Mouse (Mus musculus) intestine, embryonic 15.5 days (tissue): ENCODE results near the gene Cbln4. TPM values are rescaled to one million over a fixed set of nuclear protein-coding genes. Genes with fewer than 3 reads are reported as not detected.

Experiments
- ATAC-seq: fragments of 200-750 bp; cut with Nextera tagmentation; 2 replicates; pipeline ENCODE4 v1.8.0; 2017; ENCODE audit warnings: moderate TSS enrichment, moderate library complexity
- H3K27ac ChIP-seq: fragments of 300-500 bp; sonication (generic); 2 replicates; pipeline ENCODE4 v1.5.1; 2015; ENCODE audit warnings: mild to moderate bottlenecking, inconsistent platforms
- H3K27me3 ChIP-seq: fragments of 300-500 bp; sonication (generic); replicated peaks from 2 replicates; pipeline ENCODE4 v1.6.1; 2015; ENCODE audit warnings: inconsistent platforms
- H3K36me3 ChIP-seq: fragments of 300-500 bp; sonication (generic); 2 replicates; pipeline ENCODE4 v1.6.1; 2015; ENCODE audit warnings: inconsistent platforms
- H3K4me1 ChIP-seq: fragments of 300-500 bp; sonication (generic); replicated peaks from 2 replicates; pipeline ENCODE4 v1.6.1; 2015; ENCODE audit warnings: inconsistent platforms
- H3K4me2 ChIP-seq: fragments of 300-500 bp; sonication (generic); replicated peaks from 2 replicates; pipeline ENCODE4 v1.6.1; 2015; ENCODE audit warnings: mild to moderate bottlenecking, inconsistent platforms
- H3K4me3 ChIP-seq: fragments of 300-500 bp; sonication (generic); replicated peaks from 2 replicates; pipeline ENCODE4 v1.5.1; 2015; ENCODE audit warnings: inconsistent platforms
- H3K9ac ChIP-seq: fragments of 300-500 bp; sonication (generic); 2 replicates; pipeline ENCODE4 v1.6.1; 2015; ENCODE audit warnings: inconsistent platforms
- H3K9me3 ChIP-seq: fragments of 300-500 bp; sonication (generic); 2 replicates; pipeline ENCODE4 v1.6.1; 2016; ENCODE audit warnings: inconsistent platforms
- WGBS: fragments of 180-500 bp; shearing (Covaris S2); methylation state at CpG from one replicate; pipeline ENCODE4 v1.1.7; 2015; 5-methylcytosine and 5-hydroxymethylcytosine counted together
- polyA plus RNA-seq: library from polyadenylated mRNA; unstranded; fragments of >200 nt; fragmentation: Nextera tagmentation; extraction: Ambion mirVana; gene quantifications from 2 replicates; pipeline ENCODE4 v1.2.1, GENCODE M21; 2015

The Cbln4 gene
- polyA plus RNA-seq, 1 experiment from 2014 or later: 0.15 TPM

DNA sequence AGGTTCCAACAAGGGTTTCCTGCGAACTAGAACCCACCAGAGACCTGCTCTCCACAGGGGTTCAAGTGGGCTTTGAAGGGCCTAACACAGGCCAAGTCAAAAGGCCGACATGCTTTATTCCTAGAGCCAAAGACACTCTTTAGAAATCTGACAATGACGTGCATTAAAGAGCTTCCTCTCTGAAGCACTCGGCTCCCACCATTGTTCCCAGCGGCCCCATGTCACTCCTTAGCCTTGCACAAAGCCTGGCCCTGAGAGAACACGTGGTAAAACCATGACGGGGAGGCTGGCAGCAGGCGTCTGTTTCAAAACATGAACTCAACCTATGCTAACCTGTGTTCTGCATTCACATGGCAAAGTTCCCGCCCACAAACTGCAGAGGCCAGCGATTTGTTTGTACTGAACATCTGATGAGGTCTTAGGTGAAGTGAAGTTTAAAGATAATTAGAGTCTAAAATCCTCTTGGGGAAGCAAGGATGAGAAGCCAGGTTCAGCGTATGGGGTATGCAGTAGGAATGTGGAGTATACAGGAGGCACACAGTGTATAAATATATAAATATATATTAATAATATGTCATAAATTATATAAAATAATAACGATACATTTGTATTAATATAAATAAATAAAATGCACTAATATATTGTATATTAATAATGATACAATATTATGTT is 17.7 kb downstream of the Cbln4 start:
- Histone ChIP-seq H3K4me1 (no peaks in the 10 kb centered on the region), H3K4me2 (no peak overlapping the region), H3K36me3 (no peaks in the 10 kb centered on the region), H3K9ac (no peak overlapping the region), H3K27me3 (no peaks in the 10 kb centered on the region), H3K27ac (no peak overlapping the region), H3K9me3 (no peaks in the 10 kb centered on the region), H3K4me3 (no peak overlapping the region)
- 75% methylated on average over 12 of the region's 12 CpGs for WGBS
- ATAC-seq: no peak

DNA sequence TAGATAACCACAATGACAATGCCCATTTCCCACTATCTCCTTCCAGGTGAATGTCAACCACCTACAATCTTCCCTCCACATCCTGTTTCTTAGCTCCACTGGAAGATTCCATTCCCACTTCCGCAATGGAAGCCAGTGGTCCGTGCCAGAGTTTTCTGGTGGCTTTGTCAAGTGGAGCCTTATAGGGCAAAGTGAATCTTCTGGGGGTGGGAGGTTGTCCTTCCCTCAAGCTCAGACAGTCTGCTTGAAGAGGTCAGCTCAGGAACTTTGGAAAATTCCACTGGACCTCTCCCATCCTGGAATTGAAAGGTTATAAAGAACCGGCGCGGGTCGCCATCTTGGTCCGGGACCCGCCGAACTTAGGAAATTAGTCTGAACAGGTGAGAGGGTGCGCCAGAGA is 36.5 kb downstream of the Cbln4 start:
- no peak for ATAC-seq
- WGBS: 96% methylated on average over 10 of the region's 10 CpGs

DNA sequence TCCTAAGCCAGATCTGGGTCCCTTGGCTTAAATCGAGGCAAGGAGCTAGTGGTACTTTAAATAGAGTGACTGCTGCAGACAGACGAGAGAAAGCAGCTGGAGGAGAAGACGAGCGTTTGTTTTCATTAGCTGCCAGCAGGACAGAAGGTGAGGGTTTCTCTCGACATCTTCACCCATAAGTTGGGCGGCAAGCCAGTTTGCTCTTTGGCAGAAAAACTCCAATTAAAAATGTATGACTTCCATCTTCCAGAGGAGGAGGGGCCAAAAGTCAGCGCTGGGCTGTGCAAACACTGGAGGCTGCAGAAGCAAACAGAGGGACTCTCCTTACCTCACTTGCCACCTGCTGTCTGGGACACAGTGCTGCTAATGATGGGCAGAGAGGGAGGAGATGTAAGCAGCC is 37.3 kb downstream of the Cbln4 start:
- Histone ChIP-seq H3K9me3 (no peaks in the 10 kb centered on the region), H3K4me1 (peaks cover 19% of the 10 kb centered on the region), H3K27me3 (no peaks in the 10 kb centered on the region), H3K9ac (no peak overlapping the region), H3K4me3 (no peak overlapping the region), H3K36me3 (no peaks in the 10 kb centered on the region), H3K4me2 (no peak overlapping the region), H3K27ac (peak overlapping the region; percentile 54; the same call in 1 of the 2 replicates)
- WGBS: 5% methylated on average over 7 of the region's 7 CpGs
- peak; percentile 75; the same call in 1 of the 2 replicates for ATAC-seq

More for the DNA sequence above, 36.5 kb downstream of the Cbln4 start:
- H3K27me3 ChIP-seq: no peaks in the 10 kb centered on the region
- no peaks in the 10 kb centered on the region for H3K36me3 ChIP-seq
- no peaks in the 10 kb centered on the region for H3K9me3 ChIP-seq
- no peak overlapping the region for H3K4me3 ChIP-seq
- H3K9ac ChIP-seq: no peak overlapping the region
- H3K4me2 ChIP-seq: no peak overlapping the region
- no peak overlapping the region for H3K27ac ChIP-seq
- H3K4me1 ChIP-seq: peaks cover 19% of the 10 kb centered on the region

DNA sequence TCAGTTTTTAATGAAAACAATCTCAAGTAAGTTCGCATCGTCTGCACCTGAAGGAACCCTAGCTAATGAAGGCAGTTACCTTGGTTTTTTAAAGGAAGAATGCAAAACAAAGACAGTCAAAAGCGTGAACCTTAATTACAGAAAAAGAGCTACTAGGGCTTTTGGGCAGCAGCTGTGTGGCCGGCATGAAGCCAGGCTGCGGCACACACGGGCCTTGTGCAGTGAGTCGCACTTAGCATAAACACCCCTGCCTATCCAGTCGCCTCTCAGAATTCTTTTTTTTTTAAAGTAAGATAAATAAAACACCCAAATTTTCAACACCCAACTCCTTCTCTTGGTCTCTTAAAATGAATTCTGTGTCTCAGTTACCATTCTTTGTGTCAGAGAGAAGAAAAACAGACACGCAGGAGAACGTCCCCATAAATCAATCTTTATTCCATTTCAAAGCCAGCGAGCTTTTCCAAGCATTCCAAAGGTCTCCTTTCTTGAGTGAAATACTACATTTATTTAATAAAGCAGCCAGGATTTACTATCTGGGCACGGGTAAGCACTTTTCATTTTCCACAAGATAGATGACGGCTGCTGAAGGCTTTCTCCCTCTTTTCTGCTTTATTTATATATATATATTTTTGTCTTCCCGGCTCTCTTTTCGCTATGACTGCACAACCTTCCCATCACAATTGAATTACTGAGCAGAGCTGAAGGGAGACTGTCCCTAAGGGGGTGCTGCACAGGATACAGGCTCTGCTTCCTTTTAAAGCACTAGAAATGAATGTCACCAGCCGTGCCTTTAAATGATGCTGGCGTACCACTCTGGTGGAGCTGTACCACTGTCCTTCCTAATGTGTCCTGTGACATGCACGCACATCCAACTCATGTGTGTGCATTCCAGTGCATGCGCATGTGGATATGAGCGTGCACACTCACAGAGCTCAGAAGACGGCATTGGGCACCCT is 39.0 kb downstream of the Cbln4 start:
- H3K9me3 ChIP-seq: no peaks in the 10 kb centered on the region
- H3K27ac ChIP-seq: peak overlapping the region; percentile 33; the same call in 1 of the 2 replicates
- no peak overlapping the region for H3K9ac ChIP-seq
- no peak overlapping the region for H3K4me3 ChIP-seq
- H3K4me1 ChIP-seq: peaks cover 19% of the 10 kb centered on the region
- no peak overlapping the region for H3K4me2 ChIP-seq
- H3K27me3 ChIP-seq: no peaks in the 10 kb centered on the region
- WGBS: 40% methylated on average over 21 of the region's 21 CpGs
- ATAC-seq: peak; percentile 49; the same call in 1 of the 2 replicates
- H3K36me3 ChIP-seq: no peaks in the 10 kb centered on the region

DNA sequence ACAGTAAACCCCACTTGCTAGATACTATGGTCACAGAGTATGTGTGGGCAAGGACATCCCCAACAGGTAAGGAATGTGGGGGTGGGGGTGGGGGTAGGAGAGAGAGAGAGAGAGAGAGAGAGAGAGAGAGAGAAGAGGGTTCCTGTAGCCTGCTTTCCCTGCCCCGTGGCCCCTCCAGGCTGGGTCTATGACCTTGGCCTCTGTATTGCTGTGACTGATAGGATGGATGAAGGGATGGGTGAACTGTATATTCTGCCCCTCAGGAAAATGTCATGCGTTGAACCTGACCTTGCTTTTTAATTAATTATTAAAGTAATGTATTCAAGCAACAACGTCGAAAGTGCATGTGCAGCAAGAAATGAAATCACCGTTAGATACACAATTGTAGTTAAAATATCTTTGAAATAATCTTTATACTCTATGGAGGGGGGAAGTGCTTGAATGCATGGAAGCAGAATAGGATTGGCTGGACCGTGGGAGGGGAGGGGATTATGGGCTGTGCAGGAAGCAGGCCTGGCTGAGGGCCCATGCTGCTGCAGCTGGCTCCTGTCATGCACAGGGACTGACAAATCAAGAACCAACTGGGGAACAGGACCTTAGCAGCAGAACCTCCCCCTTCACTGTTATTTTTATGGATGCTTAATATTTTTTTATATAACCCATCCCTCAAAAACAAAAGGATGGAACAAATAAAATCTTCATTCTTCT is 46.1 kb downstream of the Cbln4 start:
- Histone ChIP-seq H3K36me3 (no peaks in the 10 kb centered on the region), H3K4me2 (no peak overlapping the region), H3K4me1 (0 out of 2 replicates have a peak, but pooled peaks cover 3% of the 10 kb centered on the region), H3K9me3 (no peaks in the 10 kb centered on the region), H3K27ac (no peak overlapping the region), H3K9ac (no peak overlapping the region), H3K4me3 (no peak overlapping the region), H3K27me3 (no peaks in the 10 kb centered on the region)
- WGBS: 36% methylated on average over 6 of the region's 6 CpGs
- peak; percentile 73 for ATAC-seq

DNA sequence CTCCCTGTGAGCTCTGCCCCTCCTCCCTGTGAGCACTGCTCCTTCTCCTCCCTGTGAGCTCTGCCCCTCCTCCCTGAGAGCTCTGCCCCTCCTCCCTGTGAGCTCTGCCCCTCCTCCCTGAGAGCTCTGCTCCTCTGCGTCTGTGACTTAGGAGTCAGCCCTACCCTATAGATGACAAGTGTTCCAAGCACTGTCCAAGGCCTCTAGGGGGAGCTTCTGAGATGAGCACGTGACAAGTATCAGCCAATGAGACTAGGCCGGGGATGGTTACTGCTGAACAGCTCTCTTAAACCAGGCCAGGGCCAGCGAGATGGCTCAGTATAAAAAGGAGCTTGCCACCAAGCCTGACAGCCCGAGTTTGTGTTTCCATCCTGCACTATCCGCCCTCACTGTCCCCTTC is 48.4 kb downstream of the Cbln4 start:
- H3K36me3 ChIP-seq: no peaks in the 10 kb centered on the region
- 68% methylated on average over 6 of the region's 6 CpGs for WGBS
- no peak for ATAC-seq

DNA sequence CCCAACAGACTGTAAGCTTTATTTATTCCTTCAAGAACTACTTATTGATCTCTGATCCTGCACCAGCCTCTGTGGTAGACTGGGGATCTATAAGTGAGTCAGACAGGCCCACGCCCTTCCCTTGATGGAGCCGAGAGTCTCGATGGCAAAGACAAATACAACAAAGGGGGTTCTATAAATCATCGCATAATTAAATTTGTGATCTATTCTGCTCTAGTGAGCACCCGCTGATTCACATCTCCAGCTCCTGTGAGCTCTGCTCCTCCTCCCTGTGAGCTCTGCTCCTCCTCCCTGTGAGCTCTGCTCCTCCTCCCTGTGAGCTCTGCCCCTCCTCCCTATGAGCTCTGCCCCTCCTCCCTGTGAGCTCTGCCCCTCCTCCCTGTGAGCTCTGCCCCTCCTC is 49.0 kb downstream of the Cbln4 start:
- Histone ChIP-seq H3K4me1 (0 out of 2 replicates have a peak, but pooled peaks cover 3% of the 10 kb centered on the region), H3K4me2 (no peak overlapping the region), H3K4me3 (no peak overlapping the region), H3K9me3 (no peaks in the 10 kb centered on the region), H3K36me3 (no peaks in the 10 kb centered on the region), H3K27ac (no peak overlapping the region), H3K9ac (no peak overlapping the region), H3K27me3 (no peaks in the 10 kb centered on the region)
- ATAC-seq: no peak
- 70% methylated on average over 5 of the region's 5 CpGs for WGBS

More for the DNA sequence above, 48.4 kb downstream of the Cbln4 start:
- H3K4me2 ChIP-seq: no peak overlapping the region
- no peaks in the 10 kb centered on the region for H3K27me3 ChIP-seq
- H3K4me1 ChIP-seq: 0 out of 2 replicates have a peak, but pooled peaks cover 3% of the 10 kb centered on the region
- no peak overlapping the region for H3K4me3 ChIP-seq
- H3K27ac ChIP-seq: no peak overlapping the region
- no peak overlapping the region for H3K9ac ChIP-seq
- H3K9me3 ChIP-seq: no peaks in the 10 kb centered on the region

DNA sequence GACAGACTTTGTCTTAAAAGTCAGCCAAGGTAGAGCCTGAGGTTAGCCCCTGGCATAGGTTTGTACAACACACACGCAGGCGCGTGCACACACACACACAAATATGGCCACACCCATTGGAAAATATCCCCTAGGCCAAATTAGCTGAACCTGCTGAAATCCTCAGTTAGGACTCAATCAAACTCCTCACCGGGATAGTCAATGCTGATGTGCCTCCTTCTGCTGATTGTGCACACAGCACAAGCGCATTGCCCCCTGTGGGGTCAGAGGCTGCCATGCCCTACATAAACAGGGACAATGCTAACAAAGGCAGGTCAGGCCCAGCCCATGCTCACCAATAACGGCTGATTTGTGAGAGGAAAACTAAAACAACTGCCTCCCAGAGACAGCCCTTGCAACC is 56.6 kb downstream of the Cbln4 start:
- H3K4me3 ChIP-seq: no peak overlapping the region
- no peaks in the 10 kb centered on the region for H3K4me1 ChIP-seq
- no peak for ATAC-seq
- H3K27me3 ChIP-seq: no peaks in the 10 kb centered on the region
- H3K4me2 ChIP-seq: no peak overlapping the region
- H3K9me3 ChIP-seq: no peaks in the 10 kb centered on the region
- no peaks in the 10 kb centered on the region for H3K36me3 ChIP-seq
- no peak overlapping the region for H3K27ac ChIP-seq
- no peak overlapping the region for H3K9ac ChIP-seq
- WGBS: 38% methylated on average over 6 of the region's 6 CpGs

Other genes with a start within 250 kb of the Cbln4 start
- not detected in 2 replicates for gene Mc3r, start 205.0 kb upstream of the Cbln4 start, polyA plus RNA-seq